Mouse (Mus musculus) urinary bladder, postnatal 0 days (tissue): ENCODE results near the gene Tmem206. TPM values are rescaled to one million over a fixed set of nuclear protein-coding genes. Genes with fewer than 3 reads are reported as not detected.

Experiments used
- polyA plus RNA-seq: library from polyadenylated mRNA; unstranded; fragments of >200 nt; fragmentation: Nextera tagmentation; extraction: Ambion mirVana; gene quantifications from 2 replicates; pipeline ENCODE4 v1.2.1, GENCODE M21; 2015

Tmem206 gene
- 5.1 and 5.7 TPM in 2 replicates for polyA plus RNA-seq

GRCm38 (mm10) chr1:191325726-191326232 lies at the start of gene Tmem206:
Gene Tmem206, plus strand, starts transcription at chr1:191325912.

GRCm38 (mm10) chr1:191317591-191318196 lies 8.0 kb upstream of the Tmem206 start, which contains the start of gene Nenf:
Gene Nenf, minus strand, starts transcription at chr1:191318194.

Other genes with a start within 250 kb of the Tmem206 start
- gene Batf3, start 228.1 kb upstream of the Tmem206 start, polyA plus RNA-seq = 2.2 TPM in 2 replicates
- not detected in 2 replicates for gene Fam71a, start 161.1 kb upstream of the Tmem206 start, polyA plus RNA-seq
- gene Atf3, start 107.9 kb upstream of the Tmem206 start, polyA plus RNA-seq = 7.1 and 8.4 TPM in 2 replicates
- 186 TPM in 2 replicates for gene Nenf, start 7.7 kb upstream of the Tmem206 start, polyA plus RNA-seq
- gene Ppp2r5a, start 77.4 kb downstream of the Tmem206 start, polyA plus RNA-seq = 21.6 and 24.1 TPM in 2 replicates
- 9.1 and 10.4 TPM in 2 replicates for gene Dtl, start 249.6 kb downstream of the Tmem206 start, polyA plus RNA-seq
- gene Ints7, start 249.7 kb downstream of the Tmem206 start, polyA plus RNA-seq = 16.1 and 16.3 TPM in 2 replicates